Mouse (Mus musculus) olfactory bulb, adult 2 months (tissue): ENCODE measurements around the gene Olfr672. TPM values are rescaled to one million over a fixed set of nuclear protein-coding genes. Genes with fewer than 3 reads are reported as not detected.
"Not testable (repeated sequence)": the region's sequence is repeated elsewhere in the genome, so short reads cannot be mapped to it uniquely, and the experiment has no call there.

Experiments
- H3K27ac ChIP-seq: fragments of 200-500 bp; 2 replicates; pipeline ENCODE4 v1.5.1; 2012; ENCODE audit warnings: low read depth, low read length; ENCODE audit not compliant: insufficient read depth
- H3K4me1 ChIP-seq: fragments of 200-500 bp; 2 replicates; pipeline ENCODE4 v1.6.1; 2012; ENCODE audit warnings: low read length; ENCODE audit not compliant: control insufficient read depth, insufficient read depth
- H3K4me3 ChIP-seq: fragments of 200-500 bp; 2 replicates; pipeline ENCODE4 v1.5.1; 2012; ENCODE audit warnings: mild to moderate bottlenecking, low read depth, low read length, moderate library complexity; ENCODE audit not compliant: insufficient read depth
- CTCF ChIP-seq: fragments of 200-500 bp; IDR thresholded peaks from 2 replicates; pipeline ENCODE4 v1.5.1; 2012; ENCODE audit warnings: low read depth, mild to moderate bottlenecking, low read length, moderate library complexity; ENCODE audit not compliant: insufficient read depth
- POLR2A ChIP-seq: fragments of 200-500 bp; IDR thresholded peaks from 2 replicates; pipeline ENCODE4 v1.6.1; 2012; ENCODE audit warnings: mild to moderate bottlenecking, low read depth, low read length, moderate library complexity; ENCODE audit not compliant: insufficient read depth
- WGBS: fragments of 180-500 bp; shearing (Covaris S2); methylation state at CpG from one replicate; pipeline ENCODE4 v1.1.7; 2018; 5-methylcytosine and 5-hydroxymethylcytosine counted together
- polyA plus RNA-seq: library from polyadenylated mRNA; stranded (reverse); fragments of >200 nt; gene quantifications from 2 replicates; pipeline ENCODE4 v1.2.4, GENCODE M21; 2012; ENCODE audit warnings: low replicate concordance; ENCODE audit not compliant: missing spikeins, insufficient read depth, insufficient read length

Gene Olfr672
- polyA plus RNA-seq, result not detected in 2 replicates

- TF ChIP-seq POLR2A, result no peak
- TF ChIP-seq CTCF, result no peak
- Histone ChIP-seq H3K4me1 (no peaks in the 10 kb centered on the region), H3K4me3 (no peak within 1 kb of the TSS), H3K27ac (no peak within 1 kb of the TSS)
Observed at GRCm38 (mm10) chr7:105001929-105002328, at the start of gene Olfr672. TSS of gene Olfr672 (minus strand) at chr7:105002029.

DNA sequence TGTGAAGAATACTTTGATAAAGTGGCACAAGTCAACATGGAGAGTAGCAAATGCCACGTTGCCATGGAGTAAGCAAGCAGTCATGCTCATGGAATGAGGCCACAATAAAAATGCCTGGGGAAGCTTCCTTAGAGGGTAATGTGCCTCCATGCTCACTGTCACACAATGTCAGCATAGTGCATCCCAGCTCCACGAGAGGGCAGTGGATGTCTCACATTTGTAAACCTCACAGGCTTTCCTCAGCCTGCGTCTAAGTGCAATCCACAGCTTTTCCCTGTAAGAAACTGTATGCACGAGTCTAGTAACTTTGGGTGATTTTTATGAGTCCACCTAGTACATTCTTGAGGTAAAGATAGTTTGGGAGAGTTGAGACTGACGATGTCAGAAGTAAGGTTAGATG is 32.0 kb upstream of the Olfr672 start:
- not testable (repeated sequence) for H3K27ac ChIP-seq, H3K4me1 ChIP-seq, H3K4me3 ChIP-seq
- 58% methylated on average over 5 of the region's 5 CpGs for WGBS

DNA sequence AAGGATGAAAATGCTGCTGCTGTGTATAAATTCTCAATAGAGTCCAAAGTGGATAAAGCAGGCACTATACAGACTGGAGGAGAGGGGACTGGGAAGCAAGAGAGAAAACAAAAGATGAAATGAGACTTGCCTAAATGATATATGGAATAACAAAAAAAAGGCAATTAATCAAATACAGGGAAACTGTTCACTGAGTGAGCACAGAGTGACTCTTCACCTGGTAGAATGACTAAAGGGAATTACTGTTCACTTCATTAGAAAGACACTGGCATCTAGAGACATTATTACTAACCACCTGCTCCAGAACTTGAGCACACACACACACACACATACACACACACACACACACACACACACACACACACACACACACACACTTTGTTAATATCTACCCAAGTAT is 30.6 kb upstream of the Olfr672 start, which contains the start of gene Olfr676:
Gene Olfr676 (plus strand): TSS at position 301 of the 400 bp plus-strand sequence.
- Histone ChIP-seq H3K27ac (no peak within 1 kb of the TSS), H3K4me3 (no peak within 1 kb of the TSS), H3K4me1 (no peaks in the 10 kb centered on the region)
- TF ChIP-seq POLR2A (no peak), CTCF (no peak)

GRCm38 (mm10) chr7:105028360-105028759 is 26.5 kb upstream of the Olfr672 start, which contains the start of gene Olfr675:
TSS of gene Olfr675 (minus strand) at chr7:105028460.
- no peaks in the 10 kb centered on the region for H3K4me1 ChIP-seq
- no peak within 1 kb of the TSS for H3K27ac ChIP-seq
- TF ChIP-seq CTCF, result no peak
- no peak for TF ChIP-seq POLR2A
- 80% methylated on average over 1 of the region's 1 CpGs for WGBS
- H3K4me3 ChIP-seq, result no peak within 1 kb of the TSS

DNA sequence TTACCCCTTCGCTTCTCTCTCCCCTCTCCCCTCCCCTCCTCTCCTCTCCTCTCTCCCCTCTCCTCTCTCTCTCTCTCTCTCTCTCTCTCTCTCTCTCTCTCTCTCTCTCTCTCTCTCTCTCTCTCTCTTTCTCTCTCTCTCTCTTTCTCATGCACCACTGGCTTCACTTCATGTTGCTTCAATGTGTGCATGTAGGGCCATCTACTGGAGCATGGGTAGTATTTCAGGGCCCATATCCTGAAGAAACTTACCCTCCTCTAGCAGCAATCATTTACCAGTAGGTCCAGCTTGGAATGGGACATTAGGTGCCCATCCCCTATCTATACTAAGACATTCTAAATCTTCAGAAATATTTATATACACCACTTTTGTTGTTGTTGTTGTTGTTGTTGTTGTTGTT is 20.7 kb upstream of the Olfr672 start:
- WGBS, result 67% methylated on average over 1 of the region's 1 CpGs

GRCm38 (mm10) chr7:104979026-104979425 is 22.8 kb downstream of the Olfr672 start, which contains the start of gene Olfr671:
TSS of gene Olfr671 (minus strand) at chr7:104979126.
- no peak for TF ChIP-seq CTCF
- TF ChIP-seq POLR2A, result no peak
- 70% methylated on average over 1 of the region's 1 CpGs for WGBS
- Histone ChIP-seq H3K4me1 (no peaks in the 10 kb centered on the region), H3K27ac (no peak within 1 kb of the TSS), H3K4me3 (no peak within 1 kb of the TSS)

More for the DNA sequence above, 20.7 kb upstream of the Olfr672 start:
- no peak overlapping the region for H3K4me3 ChIP-seq
- H3K27ac ChIP-seq, result no peak overlapping the region
- TF ChIP-seq POLR2A, result no peak
- TF ChIP-seq CTCF, result no peak
- H3K4me1 ChIP-seq, result no peaks in the 10 kb centered on the region

DNA sequence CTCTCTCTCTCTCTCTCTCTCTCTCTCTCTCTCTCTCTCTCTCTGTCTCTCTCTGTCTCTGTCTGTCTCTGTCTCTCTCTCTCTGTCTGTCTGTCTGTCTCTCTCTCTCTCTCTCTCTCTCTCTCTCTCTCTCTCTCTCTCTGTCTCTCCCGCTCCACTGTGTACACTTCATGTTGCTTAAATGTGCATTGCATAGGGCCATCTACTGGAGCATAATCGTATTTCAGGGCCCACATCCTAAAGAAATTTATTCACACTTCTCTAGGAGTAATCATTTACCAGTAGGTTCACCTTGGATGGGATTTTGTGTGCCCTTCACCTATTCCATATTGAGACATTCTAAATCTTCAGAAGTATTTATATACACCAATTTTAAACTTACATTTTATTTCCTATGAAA is 29.3 kb downstream of the Olfr672 start:
- not testable (repeated sequence) for H3K27ac ChIP-seq, H3K4me1 ChIP-seq, H3K4me3 ChIP-seq
- WGBS, result 60% methylated on average over 2 of the region's 2 CpGs

GRCm38 (mm10) chr7:104962520-104962919 is 39.3 kb downstream of the Olfr672 start, which contains the start of gene Olfr670:
TSS of gene Olfr670 (minus strand) at chr7:104962620.
- 71% methylated on average over 1 of the region's 1 CpGs for WGBS
- no peak within 1 kb of the TSS for H3K4me3 ChIP-seq
- TF ChIP-seq POLR2A (no peak), CTCF (no peak)
- H3K4me1 ChIP-seq, result no peaks in the 10 kb centered on the region
- H3K27ac ChIP-seq, result no peak within 1 kb of the TSS

DNA sequence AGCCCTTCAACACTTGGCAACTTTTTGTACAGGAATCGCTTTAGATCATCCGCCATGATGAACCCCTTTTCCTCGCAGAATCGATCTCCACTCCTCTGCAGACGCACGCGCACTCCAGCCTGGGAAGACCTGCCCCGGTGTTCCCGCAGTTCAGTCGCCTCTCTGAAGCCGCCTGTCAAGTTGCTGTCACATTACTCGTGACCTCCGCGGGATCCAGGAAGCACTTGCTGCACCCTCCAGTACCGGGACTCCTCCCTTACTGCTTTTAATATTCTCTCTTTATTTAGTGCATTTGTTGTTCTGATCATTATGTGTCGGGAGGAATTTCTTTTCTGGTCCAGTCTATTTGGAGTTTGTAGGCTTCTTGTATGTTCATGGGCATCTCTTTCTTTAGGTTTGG is 51.6 kb downstream of the Olfr672 start:
- H3K4me3 ChIP-seq, H3K27ac ChIP-seq, H3K4me1 ChIP-seq: not testable (repeated sequence)
- 95% methylated on average over 16 of the region's 16 CpGs for WGBS

Other genes starting within 250 kb of the Olfr672 start
- not detected in 2 replicates for gene Usp17le, start 224.6 kb downstream of the Olfr672 start, polyA plus RNA-seq
- not detected in 2 replicates for gene Usp17lb, start 159.4 kb downstream of the Olfr672 start, polyA plus RNA-seq
- not detected in 2 replicates for gene Usp17la, start 145.0 kb downstream of the Olfr672 start, polyA plus RNA-seq
- gene Olfr665, start 124.0 kb downstream of the Olfr672 start, polyA plus RNA-seq, result not detected in 2 replicates
- not detected in 2 replicates for gene Olfr666, start 106.1 kb downstream of the Olfr672 start, polyA plus RNA-seq
- not detected in 2 replicates for gene Olfr667, start 80.5 kb downstream of the Olfr672 start, polyA plus RNA-seq
- not detected in 2 replicates for gene Olfr668, start 74.0 kb downstream of the Olfr672 start, polyA plus RNA-seq
- gene Olfr669, start 67.8 kb downstream of the Olfr672 start, polyA plus RNA-seq, result not detected in 2 replicates
- not detected in 2 replicates for gene Olfr670, start 39.4 kb downstream of the Olfr672 start, polyA plus RNA-seq
- not detected in 2 replicates for gene Olfr671, start 22.9 kb downstream of the Olfr672 start, polyA plus RNA-seq
- not detected in 2 replicates for gene Olfr675, start 26.4 kb upstream of the Olfr672 start, polyA plus RNA-seq
- not detected in 2 replicates for gene Olfr676, start 30.7 kb upstream of the Olfr672 start, polyA plus RNA-seq
- not detected in 2 replicates for gene Olfr677, start 49.3 kb upstream of the Olfr672 start, polyA plus RNA-seq
- gene Olfr678, start 62.4 kb upstream of the Olfr672 start, polyA plus RNA-seq, result not detected in 2 replicates
- not detected in 2 replicates for gene Olfr679, start 79.2 kb upstream of the Olfr672 start, polyA plus RNA-seq
- not detected in 2 replicates for gene Olfr680-ps1, start 90.8 kb upstream of the Olfr672 start, polyA plus RNA-seq
- not detected in 2 replicates for gene Olfr681, start 114.8 kb upstream of the Olfr672 start, polyA plus RNA-seq
- gene Olfr683, start 145.0 kb upstream of the Olfr672 start, polyA plus RNA-seq, result not detected in 2 replicates
- not detected in 2 replicates for gene Olfr684, start 161.6 kb upstream of the Olfr672 start, polyA plus RNA-seq
- not detected in 2 replicates for gene Olfr685, start 184.0 kb upstream of the Olfr672 start, polyA plus RNA-seq
- gene Olfr686, start 205.5 kb upstream of the Olfr672 start, polyA plus RNA-seq, result not detected in 2 replicates